Mouse (Mus musculus) retina, adult 2 months (tissue): ENCODE measurements around the gene Ctso.

ENCODE experiments used
- DNase-seq: peaks from one replicate; pipeline ENCODE4 v3.0.0-alpha.2; 2012; ENCODE audit warnings: low read depth, low spot score

The Ctso gene

GRCm38 (mm10) chr3:81951785-81952184 is 19.4 kb downstream of the Ctso start:
- no peak for DNase-seq

DNA sequence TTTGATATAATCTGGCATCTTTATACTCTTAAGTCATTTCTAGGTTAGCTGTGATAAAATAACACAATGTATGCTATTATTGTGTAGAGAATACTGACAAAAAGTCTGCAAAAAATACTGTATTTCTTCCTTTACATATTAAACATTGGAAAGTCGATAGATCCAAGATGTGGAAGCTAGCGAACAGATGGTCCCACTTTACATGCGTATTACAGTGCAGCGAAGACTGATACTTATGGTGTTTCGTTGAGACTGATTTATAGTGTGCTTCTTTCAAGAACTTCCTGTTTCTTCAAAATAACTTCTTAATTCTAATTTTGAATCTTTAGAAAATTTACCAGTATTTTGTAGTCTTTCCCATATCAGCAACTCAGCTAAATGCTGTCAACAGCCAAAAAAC is 25.1 kb downstream of the Ctso start:
- DNase-seq: no peak

DNA sequence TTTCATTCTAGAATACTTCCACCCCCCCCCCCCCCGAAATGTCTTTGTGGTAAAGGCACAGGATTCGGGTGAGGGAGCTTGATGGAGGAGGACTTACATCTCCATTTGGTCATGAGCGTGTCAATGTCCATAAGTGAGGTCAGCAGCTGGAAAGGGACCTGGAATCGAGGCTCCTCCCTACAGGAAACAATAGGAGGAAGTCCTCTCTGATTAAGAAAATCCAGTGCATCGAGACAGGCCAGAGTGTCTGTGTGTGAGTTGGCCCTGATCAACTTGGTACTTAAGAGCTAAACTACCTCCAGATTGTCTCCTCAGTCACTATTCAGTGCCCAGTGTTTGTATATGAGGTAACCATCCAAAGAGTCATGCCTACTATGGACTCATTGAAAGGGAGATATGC is 28.9 kb downstream of the Ctso start:
- DNase-seq: no peak

DNA sequence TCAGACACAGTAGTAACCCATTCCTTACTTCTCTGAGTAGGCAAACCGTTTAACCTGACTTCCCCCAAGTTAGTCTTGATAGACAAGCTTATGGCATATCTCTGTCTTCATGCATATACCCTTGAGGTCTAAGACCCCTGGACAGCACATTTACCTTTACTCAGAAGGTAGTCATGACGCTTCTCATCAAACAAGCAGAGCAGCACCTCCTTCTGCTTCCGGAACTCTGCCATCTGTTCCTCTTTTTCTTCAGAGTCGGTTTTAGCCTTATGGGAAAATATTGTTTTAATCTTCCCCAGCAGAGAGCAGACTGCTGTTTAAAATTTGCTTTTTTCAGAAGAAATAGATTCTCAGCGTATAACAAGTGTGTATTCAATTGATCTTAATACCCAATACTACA is 31.4 kb downstream of the Ctso start:
- DNase-seq: no peak

DNA sequence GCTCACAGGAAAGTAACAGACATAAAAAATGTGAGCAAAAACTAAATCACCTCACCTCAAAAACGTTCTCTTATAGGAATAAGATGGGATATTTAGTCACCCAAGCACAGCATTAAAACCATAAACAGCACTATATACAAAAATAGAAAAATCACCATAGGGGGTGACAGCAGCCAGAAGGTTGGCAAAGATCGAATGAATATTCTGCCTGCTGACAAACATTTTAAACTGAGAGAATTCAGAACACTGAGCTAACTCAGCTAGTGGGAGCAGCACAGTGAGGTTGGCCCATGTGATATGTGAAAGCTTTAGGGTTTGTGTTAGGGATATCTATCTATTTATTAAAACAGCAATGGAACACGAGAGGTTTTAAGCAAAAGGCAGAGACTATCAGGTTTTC is 32.2 kb downstream of the Ctso start:
- DNase-seq: no peak

DNA sequence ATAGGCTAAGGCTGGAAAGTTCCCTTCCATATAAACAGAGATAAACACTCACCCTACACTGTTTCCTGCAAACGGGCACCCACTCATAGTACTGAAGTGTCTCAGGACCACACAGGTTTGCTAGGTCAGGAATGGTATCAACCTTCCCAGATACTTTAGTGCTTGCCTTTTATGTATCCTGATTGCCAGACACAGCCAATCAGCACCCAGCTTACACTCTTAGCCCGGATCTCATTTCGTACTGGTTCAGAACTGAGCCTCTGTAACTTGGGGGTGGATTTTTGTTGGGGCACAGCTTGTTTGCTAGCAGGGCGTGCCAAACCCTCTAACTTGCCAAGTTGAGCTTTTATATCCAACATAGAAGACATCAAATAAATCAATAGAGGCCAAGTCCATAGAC is 43.2 kb downstream of the Ctso start:
- DNase-seq: no peak

DNA sequence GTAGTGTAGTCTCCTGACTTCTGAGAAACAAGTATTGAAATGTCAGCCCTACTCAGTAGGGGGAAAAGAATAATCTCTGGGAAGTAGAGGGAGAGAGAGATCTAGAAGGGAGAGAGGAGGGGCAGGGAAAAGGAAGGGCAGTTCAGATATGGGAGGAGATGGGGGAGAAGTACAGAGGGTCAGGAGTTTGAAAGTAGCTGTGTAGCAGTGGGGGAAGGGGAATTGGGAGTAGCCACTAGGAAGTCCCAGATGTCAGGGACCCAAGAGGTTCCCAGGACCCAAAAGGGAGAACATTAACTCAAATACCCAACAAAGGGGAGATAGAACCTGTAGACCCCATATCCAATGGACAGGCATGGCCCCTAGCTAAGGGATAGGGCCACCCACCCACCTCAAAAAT is 43.7 kb downstream of the Ctso start, which contains the start of gene Tdo2:
Gene Tdo2, minus strand, starts transcription at position 101 of the 400 bp plus-strand sequence.
- no peak for DNase-seq

DNA sequence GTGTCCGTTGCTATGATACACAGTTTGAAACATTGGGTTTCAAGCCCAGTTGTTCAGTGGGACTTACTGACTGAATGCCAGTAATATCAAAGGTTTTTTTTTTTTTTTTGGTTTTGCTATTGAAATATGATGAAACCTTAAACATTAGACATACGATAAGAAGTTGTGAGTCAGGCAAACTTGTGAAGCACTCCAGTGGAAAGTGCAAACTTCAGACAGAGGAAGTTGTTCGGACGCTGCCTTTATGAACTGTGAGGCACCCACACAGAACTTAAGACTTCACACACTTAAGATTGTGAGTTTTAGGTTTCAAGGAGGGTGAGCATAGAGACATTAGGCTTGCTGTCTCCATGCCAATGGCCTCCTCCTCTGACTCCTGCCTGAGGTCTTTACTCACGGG is 49.2 kb downstream of the Ctso start:
- DNase-seq: no peak

GRCm38 (mm10) chr3:81981990-81982389 is 49.6 kb downstream of the Ctso start, which contains the start of gene Asic5:
TSS of gene Asic5 (plus strand) at chr3:81982290.
- no peak for DNase-seq

- no peak for DNase-seq
These were observed 50.9 kb downstream of the Ctso start for GRCm38 (mm10) chr3:81983120-81983895.

GRCm38 (mm10) chr3:81985100-81985499 is 52.7 kb downstream of the Ctso start:
- no peak for DNase-seq

DNA sequence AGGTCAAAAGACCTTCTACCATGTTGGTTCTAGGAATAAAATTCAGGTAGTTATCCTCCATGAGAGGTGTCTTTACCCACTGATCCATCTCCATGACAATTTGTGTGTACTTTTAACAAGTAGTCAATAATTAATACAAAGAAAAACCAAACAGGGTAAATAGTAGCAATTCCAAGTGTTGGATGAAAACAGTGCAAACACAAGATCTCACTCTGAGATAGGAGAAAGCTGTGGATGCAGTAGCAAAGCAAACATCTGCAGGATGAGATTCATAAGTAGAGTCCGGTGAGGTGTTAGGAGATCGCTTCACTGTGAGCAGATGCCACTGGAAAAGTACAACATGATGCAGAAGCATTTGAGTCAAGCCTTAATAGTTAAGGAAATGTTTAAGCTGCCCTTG is 53.7 kb downstream of the Ctso start:
- DNase-seq: no peak

DNA sequence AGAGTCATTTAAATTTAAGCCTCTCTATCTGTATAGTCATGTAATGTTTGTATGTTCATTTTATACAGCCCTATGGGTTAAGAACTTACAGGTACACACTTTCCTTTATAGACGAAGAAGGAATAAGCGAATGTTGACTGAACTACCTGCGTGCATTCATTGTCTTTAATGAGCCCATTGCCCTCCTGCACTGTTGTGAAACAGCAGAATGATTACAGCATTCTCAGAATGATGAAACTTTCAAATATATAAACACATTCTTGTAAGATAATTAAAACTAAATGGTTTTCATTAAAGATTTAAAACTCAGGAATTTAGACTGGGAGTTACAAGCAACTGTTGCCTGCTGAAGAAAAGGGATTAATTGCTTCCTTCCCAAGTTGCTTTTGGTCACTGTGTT is 55.2 kb downstream of the Ctso start:
- no peak for DNase-seq

DNA sequence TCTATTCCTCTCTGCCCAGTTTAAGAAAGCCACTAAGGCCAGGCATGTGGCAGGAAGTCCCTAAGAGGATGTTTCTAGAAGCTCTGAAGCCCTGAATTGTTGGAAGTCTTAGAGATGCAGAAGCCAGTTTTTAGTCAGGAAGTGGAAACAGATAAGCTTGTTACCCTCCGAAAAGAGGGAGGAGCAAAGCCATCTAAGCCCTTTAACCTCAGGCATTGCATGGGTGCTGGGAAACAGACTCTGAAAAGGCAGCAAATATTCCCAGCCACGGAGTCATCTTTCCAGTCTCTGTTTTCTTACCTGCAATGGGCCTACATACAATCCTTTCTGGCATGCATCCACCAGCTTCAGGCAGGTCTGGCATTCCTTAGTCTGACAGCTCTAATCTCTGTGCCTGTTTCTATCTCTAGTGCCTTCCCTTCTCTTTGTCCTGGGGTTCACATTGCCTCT is 57.3 kb downstream of the Ctso start:
- no peak for DNase-seq

DNA sequence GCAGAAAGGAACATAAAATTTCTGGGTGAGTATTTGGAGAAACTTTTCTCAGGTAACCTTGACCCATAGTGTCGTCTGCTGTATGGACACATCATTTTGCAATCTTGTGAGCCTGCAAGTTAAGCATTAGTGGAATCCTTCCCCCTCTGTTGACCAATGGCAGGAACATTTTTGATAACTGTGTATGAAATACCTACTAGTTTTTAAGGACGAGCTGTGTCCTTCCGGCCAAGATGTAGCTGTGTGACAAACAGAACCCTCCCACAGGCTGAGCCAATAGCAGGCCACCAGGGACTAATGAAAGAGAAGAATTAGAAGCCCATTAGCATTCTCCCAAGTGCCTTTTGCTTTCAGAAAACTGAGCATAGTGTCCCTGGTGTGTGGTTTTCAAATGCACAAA is 58.1 kb downstream of the Ctso start:
- no peak for DNase-seq

GRCm38 (mm10) chr3:81995371-81995770 is 63.0 kb downstream of the Ctso start:
- no peak for DNase-seq

DNA sequence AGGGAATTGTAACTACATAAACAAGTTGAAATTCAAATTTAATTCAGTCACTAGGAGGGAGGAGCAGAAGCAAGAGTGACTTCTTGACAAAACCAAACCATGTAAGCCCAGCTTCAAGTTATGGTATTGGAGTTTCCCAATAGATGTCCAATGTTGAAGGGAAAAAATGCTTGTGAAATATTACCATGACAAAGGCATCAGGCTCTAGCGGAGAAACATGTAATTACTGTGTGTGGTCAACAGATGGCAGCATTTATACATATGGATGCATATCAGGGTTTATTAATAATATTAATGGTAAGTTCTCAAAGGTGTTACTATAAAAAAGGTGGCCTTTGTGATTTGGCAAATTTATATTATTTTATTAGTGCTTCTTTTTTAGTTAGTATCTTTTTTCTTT is 63.6 kb downstream of the Ctso start:
- DNase-seq: peak; percentile 15
